Mouse (Mus musculus) small intestine, adult 2 months (tissue): ENCODE results near the gene Gbp9.

Experiments used
- CTCF ChIP-seq: fragments of 200-500 bp; IDR thresholded peaks from 2 replicates; pipeline ENCODE4 v1.5.1; 2012; ENCODE audit warnings: low read depth, mild to moderate bottlenecking, control low read depth, inconsistent platforms, low read length, moderate library complexity, mixed read lengths; ENCODE audit not compliant: insufficient replicate concordance, insufficient read length; ENCODE audit errors: extremely low read depth
- POLR2A ChIP-seq: fragments of 200-500 bp; IDR thresholded peaks from 2 replicates; pipeline ENCODE4 v1.6.1; 2012; ENCODE audit warnings: low read depth, mild to moderate bottlenecking, control low read depth, inconsistent platforms, low read length, moderate library complexity

DNA sequence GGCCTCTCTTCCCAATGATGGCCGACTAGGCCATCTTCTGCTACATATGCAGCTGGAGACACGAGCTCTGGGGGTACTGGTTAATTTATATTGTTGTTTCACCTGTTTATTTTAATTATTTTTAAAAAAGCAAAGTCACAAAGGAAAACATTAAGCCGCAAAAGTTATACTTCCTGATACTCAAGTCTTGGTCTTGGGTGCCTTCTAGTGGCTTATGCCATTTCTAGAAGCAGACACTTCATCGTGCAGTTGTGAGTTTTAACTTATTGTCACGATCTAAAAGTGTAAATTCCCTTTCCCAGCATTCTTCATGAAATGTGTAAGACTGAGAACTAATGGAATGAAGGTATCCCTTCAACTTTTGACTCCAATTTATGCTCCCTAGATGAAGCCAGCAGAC, 17.2 kb upstream of the Gbp9 start:
- no peak for TF ChIP-seq CTCF
- TF ChIP-seq POLR2A = no peak
